Mouse (Mus musculus) ES-Bruce4 (cell line): Measurements from ENCODE around the gene Sptssb. TPM values are rescaled to one million over a fixed set of nuclear protein-coding genes. Genes with fewer than 3 reads are reported as not detected.

Source experiments
- H3K27ac ChIP-seq: 2 replicates; pipeline ENCODE4 v1.5.1; 2012; ENCODE audit warnings: low read length, inconsistent platforms; ENCODE audit not compliant: insufficient read depth
- H3K27me3 ChIP-seq: 2 replicates; pipeline ENCODE4 v1.6.1; 2012; ENCODE audit warnings: mild to moderate bottlenecking, low read length, inconsistent platforms; ENCODE audit not compliant: control insufficient read depth, poor library complexity, insufficient read depth, severe bottlenecking
- H3K36me3 ChIP-seq: 2 replicates; pipeline ENCODE4 v1.6.1; 2012; ENCODE audit warnings: inconsistent platforms, mild to moderate bottlenecking, low read length, moderate library complexity; ENCODE audit not compliant: control insufficient read depth, poor library complexity, insufficient read depth, severe bottlenecking
- H3K4me1 ChIP-seq: one replicate; pipeline ENCODE4 v1.8.1; 2011; ENCODE audit warnings: low read length; ENCODE audit not compliant: control insufficient read depth, insufficient read depth
- H3K4me3 ChIP-seq: 2 replicates; pipeline ENCODE4 v1.5.1; 2011; ENCODE audit warnings: low read depth, mild to moderate bottlenecking, low read length
- H3K9ac ChIP-seq: 2 replicates; pipeline ENCODE4 v1.6.1; 2012; ENCODE audit warnings: low read depth, mild to moderate bottlenecking, inconsistent platforms; ENCODE audit not compliant: poor library complexity, severe bottlenecking
- H3K9me3 ChIP-seq: replicated peaks from 2 replicates; pipeline ENCODE4 v1.6.1; 2012; ENCODE audit warnings: mild to moderate bottlenecking, low read length, inconsistent platforms; ENCODE audit not compliant: control insufficient read depth, poor library complexity, insufficient read depth, severe bottlenecking
- CTCF ChIP-seq: IDR thresholded peaks from one replicate; pipeline ENCODE4 v1.8.1; 2011; ENCODE audit warnings: low read depth, low read length
- EP300 ChIP-seq: IDR thresholded peaks from 2 replicates; pipeline ENCODE4 v1.6.1; 2011; ENCODE audit warnings: low read depth, low read length; ENCODE audit not compliant: insufficient read depth
- POLR2A ChIP-seq: IDR thresholded peaks from one replicate; pipeline ENCODE4 v1.8.1; 2011; ENCODE audit warnings: low read length; ENCODE audit not compliant: insufficient read depth
- polyA plus RNA-seq: library from polyadenylated mRNA; stranded (reverse); fragments of >200 nt; gene quantifications from 2 replicates; pipeline ENCODE4 v1.2.4, GENCODE M21; 2011; ENCODE audit warnings: low read depth; ENCODE audit not compliant: missing spikeins, insufficient read depth, insufficient read length

Sptssb gene
- polyA plus RNA-seq, 1 experiment: not detected

DNA sequence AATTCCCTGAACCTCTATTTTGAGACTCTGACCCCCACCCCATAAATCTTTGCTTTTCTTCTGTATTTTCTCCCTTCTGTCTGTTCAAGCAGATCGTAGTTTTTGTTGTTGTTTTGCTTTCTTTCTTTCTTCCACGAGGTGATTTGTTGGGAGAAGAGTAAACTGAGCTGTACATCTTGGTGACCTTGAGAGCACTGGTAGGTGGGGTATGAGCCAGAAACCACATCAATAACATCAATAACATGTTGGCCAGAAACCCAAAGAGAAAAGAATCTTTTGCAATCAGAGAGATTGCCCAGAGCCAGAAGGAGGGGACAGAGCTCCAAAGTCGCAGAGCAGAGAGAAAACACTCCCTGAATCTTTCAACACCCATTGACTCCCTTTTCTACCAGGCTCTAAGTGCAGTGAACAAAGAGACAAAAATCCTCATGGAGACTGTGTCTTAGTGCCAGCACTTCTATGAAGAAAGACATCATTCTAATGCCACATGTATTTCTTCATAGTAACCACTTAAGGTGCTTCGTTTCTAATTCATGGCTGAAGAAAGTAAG lies 80.4 kb downstream of the Sptssb start:
- no peak overlapping the region for H3K27ac ChIP-seq
- no peaks in the 10 kb centered on the region for H3K9me3 ChIP-seq
- H3K9ac ChIP-seq: no peak overlapping the region
- H3K36me3 ChIP-seq: no peaks in the 10 kb centered on the region; the same call in 1 of the 2 replicates
- no peak overlapping the region for H3K4me3 ChIP-seq
- no peak for TF ChIP-seq POLR2A
- no peak for TF ChIP-seq EP300
- TF ChIP-seq CTCF: no peak
- no peaks in the 10 kb centered on the region for H3K27me3 ChIP-seq
- H3K4me1 ChIP-seq: no peaks in the 10 kb centered on the region

GRCm38 (mm10) chr3:69773356-69773755 lies 86.4 kb downstream of the Sptssb start:
- Histone ChIP-seq H3K27me3 (no peaks in the 10 kb centered on the region), H3K36me3 (no peaks in the 10 kb centered on the region; the same call in 1 of the 2 replicates), H3K9me3 (no peaks in the 10 kb centered on the region), H3K27ac (no peak overlapping the region), H3K9ac (no peak overlapping the region), H3K4me1 (no peaks in the 10 kb centered on the region), H3K4me3 (no peak overlapping the region)
- TF ChIP-seq POLR2A (no peak), CTCF (no peak), EP300 (no peak)

Other genes with a start within 250 kb of the Sptssb start
- 215 and 251 TPM in 2 replicates for gene Nmd3, start 138.0 kb downstream of the Sptssb start, polyA plus RNA-seq
- not detected in 2 replicates for gene Otol1, start 147.7 kb upstream of the Sptssb start, polyA plus RNA-seq